Mouse (Mus musculus): ENCODE data around the gene Mpdu1.
"Not testable (repeated sequence)": the region's sequence is repeated elsewhere in the genome, so short reads cannot be mapped to it uniquely, and the experiment has no call there.

Gene Mpdu1

DNA sequence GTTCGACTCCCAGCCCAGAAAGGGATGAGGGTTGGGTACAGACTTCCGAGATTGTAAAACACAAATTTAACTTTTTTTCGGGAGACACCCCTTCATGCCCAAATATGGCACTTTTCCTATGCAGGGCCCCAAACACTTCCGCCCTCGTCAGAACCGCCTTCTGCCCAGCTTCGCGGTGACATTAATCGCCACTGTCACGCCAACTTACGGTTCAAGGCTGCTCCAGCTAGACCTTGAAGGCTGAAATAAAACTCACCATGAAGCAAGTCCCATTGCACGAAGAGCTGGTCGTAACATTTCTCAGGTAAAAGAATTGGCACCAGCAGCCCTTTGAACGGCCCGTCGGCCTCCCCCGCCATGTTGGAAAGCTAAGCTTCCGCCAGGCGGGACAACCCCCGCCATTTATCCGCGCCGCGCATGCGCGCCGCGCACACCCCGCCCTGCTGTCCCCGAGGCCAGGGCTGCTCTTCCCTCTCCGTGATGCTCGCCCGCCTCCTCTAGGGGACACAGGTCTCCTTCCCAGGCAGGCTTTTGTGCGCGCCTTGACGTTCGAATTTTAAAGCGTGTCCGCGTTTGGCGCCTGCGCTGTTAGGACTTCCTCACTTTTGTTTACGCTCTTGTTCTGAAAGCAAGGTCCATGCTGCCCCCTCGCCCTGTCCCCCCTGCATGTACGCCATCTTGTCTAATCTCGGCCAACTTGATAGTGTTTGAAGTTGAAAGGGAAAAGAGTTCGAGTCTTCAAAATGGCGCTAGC is at the start of gene Mpdu1:
Mpdu1 (minus strand) TSS at position 430 of the 754 bp plus-strand sequence.
- DNase-seq: peak; percentile 94 to 97

DNA sequence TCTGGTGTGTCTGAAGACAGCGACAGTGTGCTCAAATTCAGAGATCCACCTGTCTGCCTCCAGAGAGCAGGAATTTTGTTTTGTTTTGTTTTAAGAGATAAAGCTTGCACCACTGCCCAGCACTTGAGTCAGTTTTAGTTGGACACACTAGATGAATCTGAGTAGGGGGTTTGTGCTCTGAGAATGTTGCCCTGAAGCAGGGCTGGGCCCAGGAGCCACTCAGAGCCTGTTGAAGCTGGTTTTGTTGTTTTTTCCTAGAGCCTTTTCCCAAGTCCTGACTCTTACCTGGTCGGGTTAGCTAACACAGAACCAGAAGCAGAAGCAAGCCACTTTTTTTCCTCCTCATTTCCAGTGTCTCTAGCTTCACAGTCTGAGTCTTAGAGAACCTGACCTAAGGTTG is 48.6 kb upstream of the Mpdu1 start:
- DNase-seq: no peak

DNA sequence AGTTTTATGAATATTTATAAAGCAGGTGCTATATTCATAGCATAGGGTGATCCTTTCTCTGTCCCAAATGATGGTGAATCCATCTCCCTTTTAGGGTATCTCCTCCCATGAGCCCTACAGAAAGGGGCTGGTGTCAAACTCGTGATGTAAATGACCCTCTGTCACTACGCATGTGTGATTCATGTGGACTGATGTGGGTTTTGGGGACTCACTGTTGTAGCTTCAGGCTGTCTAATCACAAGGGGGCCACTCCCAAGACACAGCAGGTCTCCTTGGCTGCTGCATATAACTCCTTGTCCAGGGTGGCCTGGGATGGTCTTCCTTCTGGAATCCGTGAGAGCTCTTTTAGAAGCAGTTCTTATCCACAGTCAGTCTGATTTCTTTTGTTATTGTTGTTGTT is 48.0 kb upstream of the Mpdu1 start:
- no peak for DNase-seq

DNA sequence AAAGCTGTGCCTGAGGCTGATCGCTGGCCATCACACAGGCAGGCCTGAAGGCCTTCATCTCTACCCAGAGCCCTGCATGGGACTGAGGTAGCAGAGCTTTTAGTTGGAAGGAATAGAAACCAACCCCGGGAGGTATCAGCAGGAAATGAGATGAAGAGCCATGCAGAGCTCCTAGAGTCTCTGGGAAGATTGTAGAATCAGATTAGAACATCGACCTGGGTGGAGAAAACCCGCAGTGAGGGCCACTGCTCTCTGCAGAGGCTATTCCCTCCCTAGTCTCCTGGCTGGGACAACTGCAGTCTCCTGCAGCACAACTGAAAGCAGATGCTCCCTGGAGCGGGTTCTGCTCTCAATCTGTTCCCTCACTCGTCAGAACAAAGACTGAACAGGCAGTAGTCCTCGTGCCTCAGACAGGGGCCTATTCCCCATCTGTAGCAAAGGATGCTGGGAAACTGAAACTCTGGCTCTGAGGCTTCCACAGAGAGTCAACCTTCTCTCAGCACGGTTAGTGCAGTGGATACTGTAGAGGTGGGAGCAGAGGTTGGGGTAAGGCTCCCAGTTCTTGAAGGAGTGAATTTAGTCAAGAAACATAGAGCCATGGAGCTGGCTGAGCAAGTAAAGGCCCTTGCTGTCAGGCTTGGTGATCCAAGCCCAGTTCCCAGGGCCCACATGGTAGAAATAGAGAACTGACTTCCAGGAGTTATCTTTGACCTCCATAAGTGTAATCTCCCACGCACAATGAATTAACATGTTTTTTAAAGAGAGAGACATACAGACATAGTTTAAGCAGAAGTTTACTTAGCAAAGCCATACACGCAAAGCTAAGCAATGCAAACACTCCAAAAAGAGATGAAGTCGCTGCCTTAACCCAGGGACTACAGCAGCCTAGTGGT is 47.4 kb upstream of the Mpdu1 start:
- no peak for DNase-seq

DNA sequence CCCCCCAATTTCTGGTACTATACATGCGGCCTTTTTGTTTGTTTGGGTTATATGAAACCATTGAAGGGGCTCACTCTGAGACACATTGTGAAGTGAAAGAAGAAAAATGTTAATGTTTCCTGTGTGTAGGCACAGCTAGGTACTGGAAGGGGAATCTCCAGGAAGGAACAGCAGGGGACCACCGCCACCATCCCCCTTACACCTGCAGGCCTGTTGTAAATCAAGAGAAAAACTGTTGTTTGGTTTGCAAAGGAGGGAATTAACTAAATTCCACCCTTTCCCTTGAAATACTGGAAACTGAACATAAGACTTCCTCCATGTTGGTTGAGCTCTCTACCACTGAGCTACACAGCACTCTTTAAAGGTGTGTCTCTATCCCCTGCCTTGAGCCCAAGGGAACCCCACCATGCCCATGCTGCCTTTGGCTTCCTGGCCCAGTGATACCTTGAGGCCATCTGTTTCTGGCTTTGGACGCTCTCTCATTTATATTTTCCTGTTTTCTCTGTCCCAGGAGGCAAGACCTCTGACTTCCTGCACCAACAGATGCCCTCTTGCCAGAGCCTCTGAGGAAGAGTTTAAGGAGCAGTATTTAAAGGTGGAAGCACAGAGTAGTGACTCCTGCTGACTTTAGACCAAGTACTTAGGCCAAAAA is 46.3 kb upstream of the Mpdu1 start:
- DNase-seq: no peak

DNA sequence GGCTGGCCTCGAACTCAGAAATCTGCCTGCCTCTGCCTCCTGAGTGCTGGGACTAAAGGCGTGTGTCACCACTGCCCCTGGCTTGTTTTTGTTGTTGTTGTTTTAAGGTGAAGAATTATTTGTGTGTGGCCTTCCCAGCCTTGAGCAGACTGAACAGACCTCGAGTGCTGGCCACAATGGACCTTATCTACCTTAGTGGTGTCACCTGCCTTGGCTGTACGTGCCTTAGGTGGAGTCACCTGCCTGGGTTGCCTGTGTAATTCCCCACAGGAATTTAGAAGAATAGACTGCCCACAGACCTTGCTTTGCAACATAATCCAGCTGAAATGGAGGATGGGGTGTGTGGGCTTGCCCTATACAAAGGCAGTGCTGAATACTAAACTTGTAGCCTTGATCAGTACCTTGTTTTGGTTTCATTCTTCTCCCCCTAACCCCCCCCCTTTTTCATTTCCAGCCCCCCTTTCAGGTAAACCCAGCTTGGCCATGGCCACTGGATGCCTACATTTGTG is 45.5 kb upstream of the Mpdu1 start:
- DNase-seq: no peak

DNA sequence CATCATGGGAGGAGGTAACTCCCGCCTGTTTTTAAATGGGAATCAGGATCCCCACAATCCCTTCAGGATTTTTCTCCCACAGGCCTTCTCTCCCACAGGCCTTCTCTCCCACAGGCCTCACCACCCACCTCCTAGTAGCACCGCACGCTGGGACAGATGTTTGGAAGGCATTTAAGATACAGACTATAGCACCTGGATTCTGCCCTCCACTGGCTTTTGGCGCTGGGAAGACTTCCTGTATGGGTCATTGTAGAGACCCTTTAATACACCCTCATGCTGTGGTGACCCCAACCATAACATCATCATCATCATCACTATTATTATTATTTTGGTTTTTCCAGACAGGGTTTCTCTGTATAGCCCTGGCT is 45.0 kb upstream of the Mpdu1 start:
- no peak for DNase-seq

DNA sequence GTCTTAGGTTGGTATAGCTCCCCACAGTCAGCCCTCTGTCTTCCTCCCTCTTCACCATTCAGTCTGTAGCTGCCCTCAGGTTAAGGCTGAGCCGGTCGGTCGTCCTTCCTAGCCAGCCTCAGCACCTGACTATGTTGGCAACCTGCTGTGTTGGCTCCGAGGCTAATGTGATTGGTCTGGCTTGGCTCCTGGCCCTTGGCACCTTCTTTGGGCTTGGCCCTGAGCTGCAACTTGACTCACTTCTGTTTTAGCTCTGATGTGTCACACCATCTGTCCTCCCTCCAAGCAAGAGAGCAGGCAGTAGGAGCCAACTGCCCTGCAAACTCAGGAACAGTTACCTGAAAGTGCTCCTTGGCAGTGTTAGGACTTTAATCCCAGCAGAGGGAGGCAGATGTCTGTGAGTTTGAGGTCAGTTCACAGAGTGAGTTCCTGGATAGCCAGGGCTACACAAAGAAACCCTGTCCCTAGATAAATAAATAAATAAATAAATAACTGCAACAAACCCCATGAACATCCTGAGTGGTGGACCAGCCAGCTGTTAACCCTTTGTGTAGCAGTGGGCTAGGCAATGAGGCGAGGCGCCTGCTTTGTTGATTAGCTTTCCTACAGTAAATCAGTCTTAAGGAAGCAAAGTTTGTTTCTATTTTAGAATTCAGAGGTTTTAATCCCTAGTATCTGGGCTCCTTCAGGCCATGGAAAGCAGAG is 44.5 kb upstream of the Mpdu1 start:
- DNase-seq: peak in 1 of 2 experiments; percentile 33

DNA sequence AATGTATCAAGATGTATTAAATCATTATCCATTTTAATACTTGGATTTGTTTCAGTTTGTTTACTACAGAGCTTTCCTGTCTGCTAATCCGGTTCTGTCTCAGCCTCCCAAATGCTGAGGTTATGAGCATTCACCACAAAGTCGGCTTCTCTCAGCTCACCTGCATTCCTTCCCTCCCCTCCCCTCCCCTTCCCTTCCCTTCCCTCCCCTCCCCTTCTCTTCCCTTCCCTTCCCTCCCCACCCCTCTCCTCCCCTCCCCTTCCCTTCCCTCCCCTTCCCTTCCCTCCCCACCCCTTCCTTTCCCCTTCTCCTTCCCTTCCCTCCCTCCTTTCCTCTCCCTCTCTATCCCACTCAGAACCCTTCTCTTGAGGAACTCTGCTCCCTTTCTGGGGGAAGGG is 42.2 kb upstream of the Mpdu1 start:
- no peak for DNase-seq

DNA sequence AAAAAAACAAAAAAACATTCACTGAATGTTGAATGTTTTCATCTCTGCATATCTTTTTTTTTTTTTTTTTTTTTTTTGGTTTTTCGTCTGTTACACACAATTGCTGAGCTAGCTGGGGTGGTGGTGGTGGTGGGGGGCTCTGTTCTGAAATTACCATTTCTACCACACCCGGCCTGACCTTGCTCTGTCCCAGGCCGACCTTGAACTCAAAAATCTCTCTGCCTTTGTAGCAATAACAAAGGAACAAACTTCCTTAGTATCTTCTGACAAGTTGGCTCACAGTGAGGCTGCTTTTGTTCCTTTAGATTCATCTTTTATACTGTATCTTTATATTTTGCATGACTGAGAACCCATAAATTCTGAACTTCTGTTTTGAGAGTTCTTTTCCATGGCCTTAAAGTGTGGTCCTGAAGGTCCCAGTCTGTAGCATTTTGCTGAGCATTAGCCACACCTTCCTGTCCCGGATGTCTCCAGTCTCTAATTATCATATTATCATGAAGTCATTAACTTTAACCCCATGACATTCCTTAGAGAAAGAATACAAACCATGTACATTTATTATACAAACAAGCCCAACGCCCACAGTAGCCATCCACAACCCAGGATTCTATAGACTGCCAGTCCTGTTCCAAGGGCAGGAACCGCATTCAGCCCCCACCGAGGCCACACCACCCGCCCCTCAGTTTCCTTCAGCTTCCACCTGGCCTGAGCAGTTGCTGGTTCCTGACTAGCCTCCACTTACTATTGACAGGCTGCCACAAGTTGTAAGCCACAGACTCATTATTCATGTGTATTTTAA is 41.6 kb upstream of the Mpdu1 start:
- DNase-seq: no peak

DNA sequence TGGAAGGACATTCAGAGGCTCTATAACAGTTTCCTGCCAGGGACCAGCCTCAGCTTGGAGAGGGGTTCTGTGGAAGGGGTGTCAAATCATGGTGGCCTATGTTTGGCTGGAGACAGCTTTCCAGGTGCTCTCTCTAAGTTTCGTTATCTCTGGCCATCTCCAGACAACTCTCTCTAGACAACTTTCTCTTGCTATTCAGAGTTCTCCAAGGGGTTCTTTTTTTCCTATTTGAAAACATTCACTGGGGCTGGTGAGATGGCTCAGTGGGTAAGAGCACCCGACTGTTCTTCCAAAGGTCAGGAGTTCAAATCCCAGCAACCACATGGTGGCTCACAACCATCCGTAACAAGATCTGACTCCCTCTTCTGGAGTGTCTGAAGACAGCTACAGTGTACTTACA is 40.9 kb upstream of the Mpdu1 start:
- not testable (repeated sequence) for DNase-seq

DNA sequence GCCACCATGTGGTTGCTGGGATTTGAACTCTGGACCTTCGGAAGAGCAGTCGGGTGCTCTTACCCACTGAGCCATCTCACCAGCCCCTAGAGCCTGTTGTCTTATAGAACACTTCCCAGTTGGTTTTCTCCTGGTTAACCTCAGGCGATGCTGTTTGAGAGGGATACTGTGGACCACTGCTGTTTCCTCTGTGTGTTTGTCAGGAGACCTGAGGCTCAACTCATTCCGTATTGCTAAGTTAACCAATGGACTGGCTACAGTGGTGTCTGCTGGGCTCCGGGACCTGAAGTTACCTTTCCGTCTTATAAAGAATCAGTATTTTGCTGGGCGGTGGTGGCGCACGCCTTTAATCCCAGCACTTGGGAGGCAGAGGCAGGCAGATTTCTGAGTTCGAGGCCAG is 40.4 kb upstream of the Mpdu1 start:
- DNase-seq: not testable (repeated sequence)

DNA sequence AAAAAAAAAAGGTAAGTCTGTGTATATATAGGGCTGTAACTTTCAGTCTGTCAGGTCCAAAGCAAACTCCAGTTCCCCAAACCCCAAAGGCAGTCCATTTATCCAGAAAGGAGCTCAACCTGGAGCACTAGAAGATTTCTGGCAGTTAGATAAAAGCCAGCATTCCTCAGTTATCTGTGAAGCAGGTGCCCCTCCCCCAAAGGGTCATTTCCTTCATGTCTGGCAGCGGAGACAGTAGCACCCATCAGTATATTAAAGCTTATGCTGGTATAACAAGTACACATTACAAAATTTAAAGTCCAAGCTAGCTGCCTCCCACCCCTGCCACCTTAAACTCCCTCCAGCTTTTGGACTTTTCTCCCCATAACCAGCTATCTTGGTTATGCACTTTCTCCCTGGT is 37.2 kb upstream of the Mpdu1 start:
- DNase-seq: no peak

DNA sequence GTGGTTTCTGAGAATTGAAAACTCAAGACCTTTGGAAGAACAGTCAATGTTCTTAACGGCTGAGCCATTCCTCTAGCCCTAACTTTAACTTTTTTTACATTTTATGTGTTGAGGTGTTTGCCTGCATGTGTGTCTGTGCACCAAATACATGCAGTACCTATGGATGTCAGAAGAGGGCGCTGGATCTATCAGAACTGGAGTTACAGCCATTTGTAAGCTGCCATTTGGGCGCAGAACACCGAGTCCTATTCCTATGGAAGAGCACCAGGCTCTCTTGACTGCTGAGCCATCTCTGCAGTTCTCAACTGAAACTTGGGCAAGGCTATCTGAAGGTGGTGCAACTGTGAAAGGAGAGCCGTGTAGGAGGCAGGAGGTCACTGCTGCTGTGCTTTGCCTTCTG is 36.1 kb upstream of the Mpdu1 start:
- DNase-seq: no peak

DNA sequence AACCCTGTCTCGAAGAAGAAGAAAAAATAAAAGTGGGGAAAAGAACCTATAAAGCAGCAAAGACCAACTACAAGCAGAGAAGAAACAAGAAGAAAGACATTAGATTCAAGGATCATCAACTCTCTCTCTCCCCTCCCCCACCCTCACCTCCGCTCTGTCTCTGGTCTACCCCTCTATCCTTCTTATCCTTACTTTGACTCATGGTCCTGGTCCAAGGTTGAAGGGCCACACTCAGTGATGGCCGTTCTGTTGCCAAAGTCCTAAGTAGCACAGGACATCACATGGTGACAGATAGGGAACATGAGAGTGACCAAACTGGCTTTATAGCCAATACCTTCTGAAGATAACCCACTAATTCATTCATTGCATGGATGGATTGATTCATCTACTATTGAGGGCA is 35.0 kb upstream of the Mpdu1 start:
- no peak for DNase-seq

DNA sequence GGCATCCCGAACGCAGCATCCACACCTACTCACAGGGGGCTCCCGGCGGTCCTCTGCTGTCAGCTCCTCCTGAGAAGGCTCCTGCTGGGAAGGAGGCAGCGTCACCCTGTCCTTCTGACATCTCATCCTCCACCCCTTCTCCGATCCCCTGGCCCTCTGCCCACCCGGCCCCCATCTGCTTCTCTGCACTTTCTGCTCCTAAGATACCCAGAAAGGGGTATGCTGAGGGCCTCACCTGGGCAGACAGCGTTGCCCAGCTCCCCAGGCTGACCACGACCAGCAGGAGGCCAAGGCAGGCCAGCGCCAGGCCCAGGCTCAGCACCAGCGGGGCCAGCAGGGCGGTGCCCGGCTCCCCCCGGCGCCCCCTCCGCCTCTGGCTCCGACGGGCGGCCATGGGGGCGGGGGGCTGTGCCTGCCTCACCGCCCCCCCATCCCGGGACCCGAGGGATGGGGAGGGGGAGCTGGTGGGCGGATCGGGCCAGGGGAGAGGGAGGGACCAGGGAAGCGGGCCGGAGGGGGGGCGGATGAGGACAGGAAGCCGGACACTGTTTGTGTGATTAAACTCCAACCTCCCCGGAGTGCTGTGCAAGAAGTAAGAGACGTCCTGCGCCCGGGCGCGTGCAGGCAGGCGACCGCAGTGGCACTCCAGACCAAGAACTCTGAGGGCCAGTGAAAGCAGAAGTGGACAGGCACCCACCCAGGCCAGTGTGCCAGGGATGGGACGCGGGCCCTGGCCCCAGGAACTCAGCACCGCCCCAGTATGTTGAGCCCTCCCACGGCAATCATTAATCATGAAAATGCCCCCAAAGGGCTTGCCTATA is 33.1 kb upstream of the Mpdu1 start, which contains the start of the genes Tnfsf12 and Tnfsfm13:
Tnfsf12 (minus strand) TSS at position 489 of the 821 bp plus-strand sequence.
Tnfsfm13 (minus strand) TSS at position 738 of the 821 bp plus-strand sequence.
- DNase-seq: peak; percentile 87 to 92

DNA sequence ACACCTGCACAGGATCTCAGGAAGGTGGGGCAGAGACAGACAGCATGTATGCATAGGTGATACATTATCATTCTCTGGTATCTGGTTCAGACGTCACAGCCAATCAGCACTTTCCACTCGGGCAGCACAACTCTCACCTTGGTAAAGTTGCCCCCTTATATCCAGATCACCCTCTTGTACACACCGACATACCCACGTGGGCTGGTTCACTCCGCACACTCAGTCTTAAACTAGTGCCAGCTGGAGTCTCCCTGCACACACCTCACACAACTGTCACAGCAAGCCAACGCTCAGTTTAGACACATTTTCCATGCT is 32.6 kb upstream of the Mpdu1 start:
- no peak for DNase-seq

DNA sequence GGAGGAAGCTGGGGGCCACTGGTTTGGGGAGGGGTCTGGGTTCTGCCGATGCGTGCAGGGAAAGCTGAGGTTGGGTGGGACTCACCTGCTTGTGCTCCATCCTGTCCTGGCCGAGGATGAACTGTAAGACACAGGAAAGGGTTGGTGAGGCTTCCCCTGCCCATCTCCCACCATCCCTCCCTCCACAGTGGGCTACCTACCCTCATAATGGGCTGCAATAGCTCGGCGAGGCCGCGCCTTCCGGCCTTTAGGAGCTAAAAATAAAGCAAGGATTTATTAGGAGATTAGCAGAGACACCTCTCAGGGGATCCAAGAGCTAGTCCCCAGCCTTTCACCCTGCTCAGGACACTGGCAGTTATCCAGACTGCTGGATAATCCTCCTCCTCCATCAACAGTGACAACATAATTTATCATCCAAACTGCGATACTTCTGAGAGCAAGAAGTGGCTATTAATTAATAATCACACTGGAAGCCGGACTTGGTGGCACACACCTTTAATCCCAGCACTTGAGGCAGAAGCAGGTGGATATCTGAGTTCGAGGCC is 31.1 kb upstream of the Mpdu1 start:
- DNase-seq: peak in 1 of 2 experiments; percentile 22

DNA sequence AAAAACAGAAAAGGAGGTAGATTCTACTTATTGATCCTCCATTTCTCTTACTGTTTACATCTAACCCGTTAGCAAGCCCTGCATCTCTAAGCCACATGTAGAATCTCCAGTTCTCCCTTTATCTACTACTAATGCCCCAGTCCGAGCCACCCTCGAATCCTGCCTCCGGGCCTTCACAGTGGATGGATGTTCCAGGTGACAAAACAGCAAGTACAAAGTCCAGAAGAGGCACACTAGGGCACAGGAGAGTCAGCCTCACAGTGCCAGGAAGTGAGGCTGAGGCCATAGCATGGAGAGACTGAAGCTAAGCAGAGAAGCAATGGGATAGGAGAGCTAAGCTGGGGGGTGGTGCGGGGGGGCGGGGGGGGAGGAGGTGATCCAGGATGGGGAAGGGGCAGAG is 30.4 kb upstream of the Mpdu1 start:
- DNase-seq: peak in 1 of 2 experiments; percentile 61

DNA sequence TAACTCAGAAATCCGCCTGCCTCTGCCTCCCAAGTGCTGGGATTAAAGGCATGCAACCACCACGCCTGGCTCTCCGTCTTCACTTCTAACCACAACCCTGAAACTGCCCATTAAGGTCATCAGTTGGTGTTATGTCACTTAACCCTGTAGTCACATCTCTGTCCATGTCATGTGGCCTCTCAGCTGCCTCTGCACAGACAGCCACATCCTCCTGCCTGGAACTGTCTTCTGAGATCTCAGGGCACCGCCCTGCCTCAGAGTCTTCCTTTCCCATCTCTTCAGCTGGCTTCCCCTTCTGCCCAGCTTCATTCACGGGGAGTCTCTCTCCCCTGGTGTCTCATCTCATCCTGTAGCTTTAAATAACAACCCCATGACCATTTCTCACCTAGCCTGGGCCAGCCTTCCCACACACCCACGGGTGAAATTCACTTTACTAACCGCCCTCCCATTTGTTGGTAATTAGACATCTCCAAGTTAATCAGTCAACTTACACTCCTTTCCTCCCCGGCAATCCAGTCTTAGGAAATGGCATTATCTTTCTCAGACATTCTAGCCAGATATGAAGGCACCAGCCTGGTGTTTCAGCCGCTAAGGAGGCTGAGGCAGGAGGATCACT is 29.9 kb upstream of the Mpdu1 start:
- DNase-seq: no peak
